Mouse (Mus musculus): Measurements from ENCODE around the gene Calhm6.

DNA sequence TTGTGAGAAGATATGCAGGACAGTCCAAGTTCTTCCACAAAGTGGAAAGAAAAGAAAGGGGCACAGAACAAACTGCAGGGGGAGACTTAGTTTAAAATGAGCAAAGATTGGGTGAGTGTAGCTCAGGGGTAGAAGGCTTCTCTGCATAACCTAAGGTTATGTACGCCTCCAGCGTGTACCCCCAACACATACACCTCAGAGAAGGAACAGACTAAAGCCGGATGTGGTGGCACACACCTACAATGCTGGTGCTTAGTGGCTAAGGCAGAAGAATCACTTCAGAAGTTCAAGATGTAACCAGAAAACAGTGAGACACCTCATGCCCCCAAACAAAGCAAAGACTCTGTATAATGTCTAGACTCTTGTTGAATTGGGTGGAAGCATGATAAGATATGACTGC, 43.4 kb upstream of the Calhm6 start:
- no peak for TF ChIP-seq CTCF (IDR thresholded peaks at IDR 0.05; ENCODE audit: low read depth, low read length)
- no peak for TF ChIP-seq TAL1 (conservative IDR thresholded peaks at IDR 0.05; ENCODE audit: low read depth, low read length)
- TF ChIP-seq GATA1 (IDR thresholded peaks at IDR 0.05; ENCODE audit: borderline replicate concordance, low read length): no peak
- TF ChIP-seq POLR2AphosphoS5 (IDR thresholded peaks at IDR 0.05; ENCODE audit: insufficient replicate concordance, low read depth, low read length): no peak
- TF ChIP-seq GATA2 (IDR thresholded peaks at IDR 0.05; ENCODE audit: borderline replicate concordance, low read depth, low read length): no peak
